Mouse (Mus musculus) liver, embryonic 14.5 days (tissue): ENCODE measurements at regions not wholly inside any gene's neighbourhood (a gene's known extent, or its start where the extent isn't known, plus 50 kb on each side); places are given as distances from the start of the nearest gene placed in this dataset.
A peak's percentile ranks its signal among the peaks of the same experiment; 100 is the strongest.

Experiments used
- ATAC-seq: fragments of 200-750 bp; cut with Nextera tagmentation; 2 replicates; pipeline ENCODE4 v1.8.0; 2017; ENCODE audit warnings: moderate number of reproducible peaks, mild to moderate bottlenecking, moderate library complexity; ENCODE audit not compliant: insufficient read depth
- DNase-seq, 3 experiments: peaks; one replicate each; pipeline ENCODE4 v3.0.0-alpha.2; 2012 to 2013; ENCODE audit warnings: low read depth in 3 of 3, low spot score in 3 of 3
- H3K27ac ChIP-seq: fragments of 300-500 bp; sonication (generic); 2 replicates; pipeline ENCODE4 v1.5.1; 2014; ENCODE audit warnings: moderate library complexity, mild to moderate bottlenecking, control low read depth, inconsistent platforms
- H3K27me3 ChIP-seq: fragments of 300-500 bp; sonication (generic); 2 replicates; pipeline ENCODE4 v1.6.1; 2014; ENCODE audit warnings: mild to moderate bottlenecking, low read length, moderate library complexity; ENCODE audit not compliant: control insufficient read depth, insufficient read depth
- H3K36me3 ChIP-seq: fragments of 300-500 bp; sonication (generic); replicated peaks from 2 replicates; pipeline ENCODE4 v1.6.1; 2014; ENCODE audit warnings: low read depth; ENCODE audit not compliant: control insufficient read depth, insufficient read depth
- H3K4me1 ChIP-seq, 2 experiments: fragments of 200-500 bp in 1 of 2; fragments of 300-500 bp in 1 of 2; sonication (generic) in 1 of 2; replicated peaks; 2 replicates each; pipeline ENCODE4 v1.6.1; 2012 to 2014; ENCODE audit warnings: antibody characterized with exemption in 1 of 2, inconsistent platforms in 1 of 2, low read length in 1 of 2; ENCODE audit not compliant: control insufficient read depth in 2 of 2, insufficient read depth in 2 of 2
- H3K4me2 ChIP-seq: fragments of 300-500 bp; sonication (generic); 2 replicates; pipeline ENCODE4 v1.6.1; 2014; ENCODE audit warnings: low read depth, mild to moderate bottlenecking, control low read depth, moderate library complexity
- H3K4me3 ChIP-seq, 2 experiments: fragments of 200-500 bp in 1 of 2; fragments of 300-500 bp in 1 of 2; sonication (generic) in 1 of 2; 2 replicates each; pipeline ENCODE4 v1.5.1; 2012 to 2014; ENCODE audit warnings: low read depth in 2 of 2, low read length in 2 of 2, mild to moderate bottlenecking in 2 of 2, control low read depth in 1 of 2, inconsistent platforms in 1 of 2, moderate library complexity in 1 of 2; ENCODE audit not compliant: insufficient read depth in 1 of 2
- H3K9ac ChIP-seq: fragments of 300-500 bp; sonication (generic); replicated peaks from 2 replicates; pipeline ENCODE4 v1.6.1; 2014; ENCODE audit warnings: mild to moderate bottlenecking, control low read depth, moderate library complexity
- H3K9me3 ChIP-seq: fragments of 300-500 bp; sonication (generic); 2 replicates; pipeline ENCODE4 v1.6.1; 2016; ENCODE audit warnings: low read length, mixed read lengths; ENCODE audit not compliant: control insufficient read depth
- CTCF ChIP-seq: IDR thresholded peaks from 2 replicates; pipeline ENCODE4 v1.5.1; 2016; ENCODE audit warnings: antibody characterized with exemption, low read depth, control low read depth
- EP300 ChIP-seq: IDR thresholded peaks from 2 replicates; pipeline ENCODE4 v1.6.1; 2016; ENCODE audit warnings: antibody characterized with exemption, low read depth
- WGBS: fragments of 180-500 bp; shearing (Covaris S2); extraction: QIAGEN DNeasy Blood & Tissue Kit; methylation state at CpG from one replicate; pipeline ENCODE4 v1.1.7; 2014; ENCODE audit not compliant: insufficient replicate concordance; 5-methylcytosine and 5-hydroxymethylcytosine counted together

GRCm38 (mm10) chr6:43021967-43022366 is 73.1 kb downstream of the Olfr444 start:
- TF ChIP-seq CTCF (peak; percentile 65), EP300 (no peak)
- H3K4me1 ChIP-seq, result no peaks in the 10 kb centered on the region
- no peak overlapping the region for H3K4me2 ChIP-seq
- H3K4me3 ChIP-seq, result no peak overlapping the region
- H3K27me3 ChIP-seq, result no peaks in the 10 kb centered on the region
- ATAC-seq (no peak), DNase-seq (peak in 1 of 3 experiments; percentile 1)
- no peaks in the 10 kb centered on the region for H3K9me3 ChIP-seq
- H3K9ac ChIP-seq, result no peak overlapping the region
- H3K36me3 ChIP-seq, result no peaks in the 10 kb centered on the region
- 9% methylated on average over 5 of the region's 5 CpGs for whole genome bisulfite sequencing
- no peak overlapping the region for H3K27ac ChIP-seq
